Mouse (Mus musculus): ENCODE measurements at regions not wholly inside any gene's neighbourhood (a gene's known extent, or its start where the extent isn't known, plus 50 kb on each side); places are given as distances from the start of the nearest gene placed in this dataset.

- Histone ChIP-seq H3K27me3 (replicated peaks; ENCODE audit: insufficient read depth, low read length) (no peaks in the 10 kb centered on the region), H3K36me3 (ENCODE audit: insufficient read depth, low read length) (no peaks in the 10 kb centered on the region), H3K9me3 (ENCODE audit: low read length) (no peaks in the 10 kb centered on the region), H3K4me1 (ENCODE audit: insufficient read depth, low read depth, low read length) (no peaks in the 10 kb centered on the region), H3K4me2 (replicated peaks; ENCODE audit: low read depth, low read length) (no peak overlapping the region), H3K4me3 (ENCODE audit: low read depth, low read length) (no peak overlapping the region), H3K9ac (replicated peaks; ENCODE audit: low read depth) (no peak overlapping the region), H3K27ac (ENCODE audit: low read length) (no peak overlapping the region)
- TF ChIP-seq CTCF (IDR thresholded peaks at IDR 0.05) = no peak
- TF ChIP-seq EP300 (IDR thresholded peaks at IDR 0.05) = no peak
- ATAC-seq = peak; percentile 59
- WGBS = 37% methylated on average over 5 of the region's 5 CpGs
- peak; percentile 56 for DNase-seq (ENCODE audit: low spot score)
Observed at GRCm38 (mm10) chrX:159155786-159156185, 54.3 kb upstream of the Rps6ka3 start.

- Histone ChIP-seq H3K27me3 (replicated peaks; ENCODE audit: insufficient read depth, low read length) (no peaks in the 10 kb centered on the region), H3K9ac (replicated peaks; ENCODE audit: low read depth) (no peak overlapping the region), H3K4me2 (replicated peaks; ENCODE audit: low read depth, low read length) (no peak overlapping the region), H3K4me3 (ENCODE audit: low read depth, low read length) (no peak overlapping the region), H3K36me3 (ENCODE audit: insufficient read depth, low read length) (no peaks in the 10 kb centered on the region), H3K9me3 (ENCODE audit: low read length) (no peaks in the 10 kb centered on the region), H3K27ac (ENCODE audit: low read length) (no peak overlapping the region), H3K4me1 (ENCODE audit: insufficient read depth, low read depth, low read length) (no peaks in the 10 kb centered on the region)
- WGBS = 36% methylated on average over 4 of the region's 4 CpGs
- TF ChIP-seq EP300 (IDR thresholded peaks at IDR 0.05) = no peak
- TF ChIP-seq CTCF (IDR thresholded peaks at IDR 0.05) = no peak
- peak; percentile 40 for DNase-seq (ENCODE audit: low spot score)
- no peak for ATAC-seq
Observed at GRCm38 (mm10) chrX:159156976-159157375, 53.1 kb upstream of the Rps6ka3 start.

DNA sequence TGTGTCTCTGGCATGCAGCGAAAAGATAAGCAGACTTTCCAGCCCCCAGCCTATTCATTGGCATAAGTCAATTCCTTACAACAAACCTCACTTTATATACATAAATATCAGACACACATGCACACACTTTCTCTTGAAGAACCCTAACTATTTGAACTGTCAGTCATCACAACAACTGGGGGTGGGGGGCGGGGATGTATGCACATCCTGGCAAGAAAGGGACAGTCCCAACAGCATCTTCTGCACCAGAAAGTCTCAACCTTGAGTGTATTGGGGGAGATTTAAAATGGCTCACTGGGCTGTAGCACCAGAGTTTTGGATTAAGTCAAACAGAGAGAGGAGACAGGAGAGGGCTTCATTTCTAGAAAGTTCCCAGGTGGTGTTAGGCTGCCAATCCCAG lies 50.4 kb upstream of the Rps6ka3 start:
- Histone ChIP-seq H3K27ac (ENCODE audit: low read length) (no peak overlapping the region), H3K9me3 (ENCODE audit: low read length) (no peaks in the 10 kb centered on the region), H3K4me2 (replicated peaks; ENCODE audit: low read depth, low read length) (no peak overlapping the region), H3K4me1 (ENCODE audit: insufficient read depth, low read depth, low read length) (no peaks in the 10 kb centered on the region), H3K27me3 (replicated peaks; ENCODE audit: insufficient read depth, low read length) (no peaks in the 10 kb centered on the region), H3K9ac (replicated peaks; ENCODE audit: low read depth) (no peak overlapping the region), H3K4me3 (ENCODE audit: low read depth, low read length) (no peak overlapping the region), H3K36me3 (ENCODE audit: insufficient read depth, low read length) (no peaks in the 10 kb centered on the region)
- ATAC-seq = no peak
- 70% methylated on average over 2 of the region's 2 CpGs for WGBS
- TF ChIP-seq EP300 (IDR thresholded peaks at IDR 0.05) (no peak), CTCF (IDR thresholded peaks at IDR 0.05) (no peak)
- no peak for DNase-seq (ENCODE audit: low spot score)

Data from lung, postnatal 0 days (tissue).